10 mouse cellular contexts compared by ENCODE assay signal in genomic region chr2:116056826-116057225, GRCm38 (mm10). TPM values are rescaled to one million over a fixed set of nuclear protein-coding genes. Genes with fewer than 3 reads are reported as not detected.
DNase-seq lines count a peak whose midpoint lies in the region; ATAC-seq and TF ChIP-seq lines count a peak whose summit lies in the region.
"Had no signal": no experiment of that assay in that cellular context is flagged by ENCODE, and none has a peak within 500 bp of the region (broad histone marks: within the 10 kb centered on the region; RNA-seq: fewer than 3 reads in every experiment).

No protein-coding gene starts in this region.

- DNase-seq in kidney, adult 2 months = no peak
- DNase-seq in kidney, postnatal 25 days = no peak
- DNase-seq in hindbrain, embryonic 11.5 days (ENCODE audit: low spot score) = no peak
- DNase-seq in layer of hippocampus, adult 9-10 months (ENCODE audit: low spot score) = no peak
- DNase-seq in liver, postnatal 0 days = no peak
- DNase-seq in testis, postnatal 14 days (ENCODE audit: low spot score) = no peak
- DNase-seq: adrenal gland, adult 8-10 months; liver, embryonic 13.5 days had no signal

- WGBS in kidney, adult 2 months = 42% methylated on average over 7 of the region's 7 CpGs
- WGBS in embryonic facial prominence, embryonic 13.5 days = 62% methylated on average over 7 of the region's 7 CpGs
- 80% methylated on average over 7 of the region's 7 CpGs for WGBS in hindbrain, embryonic 11.5 days
- 60% methylated on average over 7 of the region's 7 CpGs for WGBS in midbrain, embryonic 16.5 days
- 70% methylated on average over 7 of the region's 7 CpGs for WGBS in liver, postnatal 0 days (ENCODE audit: insufficient replicate concordance)

- H3K9me3 ChIP-seq in embryonic facial prominence, embryonic 13.5 days = no peaks in the 10 kb centered on the region
- H3K9me3 ChIP-seq in hindbrain, embryonic 11.5 days (ENCODE audit: control insufficient read depth, low read length) = no peaks in the 10 kb centered on the region
- no peaks in the 10 kb centered on the region for H3K9me3 ChIP-seq in midbrain, embryonic 16.5 days (replicated peaks; ENCODE audit: control insufficient read depth, low read length, poor library complexity, severe bottlenecking)
- no peaks in the 10 kb centered on the region for H3K9me3 ChIP-seq in liver, postnatal 0 days (ENCODE audit: low read length)
- H3K9me3 ChIP-seq: liver, embryonic 13.5 days had no signal

- H3K4me1 ChIP-seq in kidney, adult 2 months (ENCODE audit: control insufficient read depth, insufficient read depth, low read length) = no peaks in the 10 kb centered on the region
- peaks cover 37% of the 10 kb centered on the region for H3K4me1 ChIP-seq in embryonic facial prominence, embryonic 13.5 days
- H3K4me1 ChIP-seq in hindbrain, embryonic 11.5 days (replicated peaks; ENCODE audit: control insufficient read depth, insufficient read depth, low read length) = peaks cover 9% of the 10 kb centered on the region
- peaks cover 7% of the 10 kb centered on the region for H3K4me1 ChIP-seq in midbrain, embryonic 16.5 days (ENCODE audit: control insufficient read depth, insufficient read depth, low read length)
- H3K4me1 ChIP-seq in liver, postnatal 0 days (ENCODE audit: insufficient read depth) = no peaks in the 10 kb centered on the region

- peak overlapping the region; percentile 41 for H3K4me3 ChIP-seq in kidney, adult 2 months (ENCODE audit: insufficient read depth, low read depth, low read length)
- H3K4me3 ChIP-seq in embryonic facial prominence, embryonic 13.5 days = peak overlapping the region; percentile 25
- H3K4me3 ChIP-seq in hindbrain, embryonic 11.5 days (ENCODE audit: low read depth, low read length) = peak overlapping the region; percentile 90
- peak overlapping the region; percentile 43 for H3K4me3 ChIP-seq in midbrain, embryonic 16.5 days (ENCODE audit: low read depth, low read length)
- H3K4me3 ChIP-seq in liver, postnatal 0 days (ENCODE audit: low read depth, low read length) = no peak overlapping the region
- H3K4me3 ChIP-seq: liver, embryonic 13.5 days had no signal

- TF ChIP-seq POLR2A in kidney, adult 2 months (IDR thresholded peaks at IDR 0.05; ENCODE audit: low read depth, low read length) = no peak

- peak overlapping the region; percentile 68 for H3K27ac ChIP-seq in kidney, adult 2 months (ENCODE audit: insufficient read depth, low read depth, low read length)
- 0 out of 2 replicates have a peak overlapping the region, but pooled peaks have one; percentile 4 for H3K27ac ChIP-seq in embryonic facial prominence, embryonic 13.5 days
- no peak overlapping the region for H3K27ac ChIP-seq in hindbrain, embryonic 11.5 days (ENCODE audit: low read depth, low read length)
- peak overlapping the region; percentile 6; the same call in 1 of the 2 replicates for H3K27ac ChIP-seq in midbrain, embryonic 16.5 days (ENCODE audit: low read length)
- H3K27ac ChIP-seq in liver, postnatal 0 days (ENCODE audit: low read depth) = no peak overlapping the region
- H3K27ac ChIP-seq: liver, embryonic 13.5 days had no signal

- no peak for TF ChIP-seq CTCF in kidney, adult 2 months (conservative IDR thresholded peaks at IDR 0.05; ENCODE audit: insufficient read depth, insufficient read length, low read depth, low read length)
- no peak for TF ChIP-seq CTCF in liver, postnatal 0 days (IDR thresholded peaks at IDR 0.05; ENCODE audit: low read depth)

- no peak overlapping the region for H3K9ac ChIP-seq in embryonic facial prominence, embryonic 13.5 days
- H3K9ac ChIP-seq in hindbrain, embryonic 11.5 days (ENCODE audit: low read depth, low read length) = peak overlapping the region; percentile 29
- H3K9ac ChIP-seq in midbrain, embryonic 16.5 days (ENCODE audit: low read depth, low read length) = peak overlapping the region; percentile 8; the same call in 1 of the 2 replicates
- H3K9ac ChIP-seq in liver, postnatal 0 days (replicated peaks) = no peak overlapping the region
- H3K9ac ChIP-seq: liver, embryonic 13.5 days had no signal

- H3K27me3 ChIP-seq in kidney, adult 2 months (replicated peaks; ENCODE audit: control insufficient read depth, insufficient read depth, low read length) = no peaks in the 10 kb centered on the region; the same call in 1 of the 2 replicates
- peaks cover 56% of the 10 kb centered on the region for H3K27me3 ChIP-seq in embryonic facial prominence, embryonic 13.5 days
- no peaks in the 10 kb centered on the region for H3K27me3 ChIP-seq in hindbrain, embryonic 11.5 days (ENCODE audit: control insufficient read depth, insufficient read depth, low read length)
- H3K27me3 ChIP-seq in midbrain, embryonic 16.5 days (ENCODE audit: control insufficient read depth, insufficient read depth, low read depth, low read length) = peaks cover 5% of the 10 kb centered on the region; the same call in 1 of the 2 replicates
- peaks cover 21% of the 10 kb centered on the region for H3K27me3 ChIP-seq in liver, postnatal 0 days (ENCODE audit: insufficient read depth, low read length)

- no peak for TF ChIP-seq EP300 in liver, postnatal 0 days (IDR thresholded peaks at IDR 0.05; ENCODE audit: low read depth)

- H3K36me3 ChIP-seq in kidney, adult 2 months (ENCODE audit: control insufficient read depth, insufficient read depth, low read length) = no peaks in the 10 kb centered on the region; the same call in 1 of the 2 replicates
- no peaks in the 10 kb centered on the region for H3K36me3 ChIP-seq in embryonic facial prominence, embryonic 13.5 days
- H3K36me3 ChIP-seq in hindbrain, embryonic 11.5 days (ENCODE audit: control insufficient read depth, insufficient read depth, low read length) = no peaks in the 10 kb centered on the region
- no peaks in the 10 kb centered on the region for H3K36me3 ChIP-seq in midbrain, embryonic 16.5 days (ENCODE audit: control insufficient read depth, insufficient read depth, low read length)
- no peaks in the 10 kb centered on the region for H3K36me3 ChIP-seq in liver, postnatal 0 days (replicated peaks; ENCODE audit: insufficient read depth, low read length)
- H3K36me3 ChIP-seq: liver, embryonic 13.5 days had no signal

- ATAC-seq in embryonic facial prominence, embryonic 13.5 days (ENCODE audit: insufficient number of reproducible peaks, insufficient read depth, low FRiP score, low TSS enrichment, low read depth) = no peak
- ATAC-seq in hindbrain, embryonic 11.5 days (ENCODE audit: low FRiP score) = no peak
- no peak for ATAC-seq in midbrain, embryonic 16.5 days
- no peak for ATAC-seq in liver, postnatal 0 days

- peak overlapping the region; percentile 72 for H3K4me2 ChIP-seq in embryonic facial prominence, embryonic 13.5 days
- H3K4me2 ChIP-seq in hindbrain, embryonic 11.5 days (replicated peaks; ENCODE audit: low read depth, low read length) = peak overlapping the region; percentile 66
- H3K4me2 ChIP-seq in midbrain, embryonic 16.5 days (ENCODE audit: low read length) = peak overlapping the region; percentile 72
- no peak overlapping the region for H3K4me2 ChIP-seq in liver, postnatal 0 days (ENCODE audit: low read depth, low read length)
- H3K4me2 ChIP-seq: liver, embryonic 13.5 days had no signal

RNA-seq across cellular contexts. Expression of gene Meis2, which starts 8.8 kb away (rescaled TPM):
- polyA plus RNA-seq in kidney, adult 2 months (2012; rRNA removed) = 28.5 and 32.2 TPM in 2 replicates
- 43.1 and 45.6 TPM in 2 replicates for polyA plus RNA-seq in embryonic facial prominence, embryonic 13.5 days (2015; fragmentation: Nextera tagmentation; extraction: Ambion mirVana)
- polyA plus RNA-seq in hindbrain, embryonic 11.5 days (2014; fragmentation: Nextera tagmentation; extraction: Ambion mirVana) = 121 and 142 TPM in 2 replicates
- 62.5 and 70.2 TPM in 2 replicates for polyA plus RNA-seq in midbrain, embryonic 16.5 days (2015; fragmentation: Nextera tagmentation; extraction: Ambion mirVana)
- polyA plus RNA-seq in liver, postnatal 0 days (2015; fragmentation: Nextera tagmentation; extraction: Ambion mirVana) = 2.0 and 2.4 TPM in 2 replicates

Comparison
In these comparisons a context has a peak if more than half of its experiments do, and no peak if none do; other contexts are left out.
1. H3K27ac ChIP-seq: peak in kidney, adult 2 months (single experiment), embryonic facial prominence, embryonic 13.5 days (single experiment) and midbrain, embryonic 16.5 days (single experiment); none in hindbrain, embryonic 11.5 days (single experiment) and liver, postnatal 0 days (single experiment).
2. H3K9ac ChIP-seq: peak in hindbrain, embryonic 11.5 days (single experiment) and midbrain, embryonic 16.5 days (single experiment); none in embryonic facial prominence, embryonic 13.5 days (single experiment) and liver, postnatal 0 days (single experiment).